Mouse (Mus musculus) forebrain, postnatal 0 days (tissue): Measurements from ENCODE around the gene Avpi1. TPM values are rescaled to one million over a fixed set of nuclear protein-coding genes. Genes with fewer than 3 reads are reported as not detected.

Experiments
- ATAC-seq: fragments of 200-750 bp; cut with Nextera tagmentation; 2 replicates; pipeline ENCODE4 v1.8.0; 2017; ENCODE audit warnings: mild to moderate bottlenecking, moderate library complexity
- DNase-seq: peaks from one replicate; pipeline ENCODE4 v3.0.0-alpha.2; 2015
- H3K27ac ChIP-seq: fragments of 300-500 bp; sonication (generic); 2 replicates; pipeline ENCODE4 v1.5.1; 2014; ENCODE audit warnings: low read depth, mild to moderate bottlenecking, antibody characterized with exemption, low read length, moderate library complexity, mixed read lengths
- H3K27me3 ChIP-seq: fragments of 300-500 bp; sonication (generic); 2 replicates; pipeline ENCODE4 v1.6.1; 2014; ENCODE audit warnings: mild to moderate bottlenecking, low read length, mixed read lengths; ENCODE audit not compliant: insufficient read depth
- H3K36me3 ChIP-seq: fragments of 300-500 bp; sonication (generic); 2 replicates; pipeline ENCODE4 v1.6.1; 2014; ENCODE audit warnings: mild to moderate bottlenecking, moderate library complexity; ENCODE audit not compliant: insufficient read depth
- H3K4me1 ChIP-seq: fragments of 300-500 bp; sonication (generic); 2 replicates; pipeline ENCODE4 v1.6.1; 2014; ENCODE audit warnings: antibody characterized with exemption; ENCODE audit not compliant: insufficient read depth
- H3K4me2 ChIP-seq: fragments of 300-500 bp; sonication (generic); 2 replicates; pipeline ENCODE4 v1.6.1; 2014; ENCODE audit warnings: low read depth, mild to moderate bottlenecking, moderate library complexity
- H3K4me3 ChIP-seq: fragments of 300-500 bp; sonication (generic); 2 replicates; pipeline ENCODE4 v1.5.1; 2014; ENCODE audit warnings: low read depth, low read length, mixed read lengths
- H3K9ac ChIP-seq: fragments of 300-500 bp; sonication (generic); 2 replicates; pipeline ENCODE4 v1.6.1; 2014; ENCODE audit warnings: mild to moderate bottlenecking
- H3K9me3 ChIP-seq: fragments of 300-500 bp; sonication (generic); 2 replicates; pipeline ENCODE4 v1.6.1; 2016; ENCODE audit warnings: low read length
- CTCF ChIP-seq: sonication (generic); IDR thresholded peaks from 2 replicates; pipeline ENCODE4 v1.5.1; 2016; ENCODE audit warnings: antibody characterized with exemption, control low read depth, low read depth
- WGBS: fragments of 180-500 bp; shearing (Covaris S2); extraction: QIAGEN DNeasy Blood & Tissue Kit; methylation state at CpG from one replicate; pipeline ENCODE4 v1.1.7; 2014; 5-methylcytosine and 5-hydroxymethylcytosine counted together
- polyA plus RNA-seq: library from polyadenylated mRNA; unstranded; fragments of >200 nt; fragmentation: Nextera tagmentation; extraction: Ambion mirVana; gene quantifications from 2 replicates; pipeline ENCODE4 v1.2.1, GENCODE M21; 2015
- total RNA-seq: library from RNA; depleted of rRNA; stranded (reverse); fragments of >200 nt; gene quantifications from 2 replicates; pipeline ENCODE4 v1.2.3, GENCODE M21; 2014

Gene Avpi1
- total and polyA plus RNA-seq, 2 experiments from 2014 or later, result 9.5 to 14.3 TPM

DNA sequence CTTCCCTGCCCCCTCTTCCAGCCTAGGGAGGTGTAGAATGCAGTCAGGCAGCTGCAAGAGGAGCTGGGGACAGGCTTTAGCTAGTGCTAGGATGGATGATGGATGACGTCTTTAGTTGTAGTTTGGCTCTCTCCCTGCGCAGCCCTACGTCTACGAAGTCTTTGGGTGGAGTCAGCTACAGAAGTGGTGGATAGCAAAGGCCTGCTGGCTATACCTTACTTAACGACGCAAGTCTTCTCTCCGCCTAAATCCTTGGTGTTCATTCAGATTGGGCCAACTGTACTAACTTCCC is 19.7 kb upstream of the Avpi1 start:
- TF ChIP-seq CTCF, result no peak
- Histone ChIP-seq H3K9me3 (no peaks in the 10 kb centered on the region), H3K36me3 (no peaks in the 10 kb centered on the region), H3K9ac (peak overlapping the region; percentile 78), H3K4me3 (peak overlapping the region; percentile 61), H3K27me3 (no peaks in the 10 kb centered on the region), H3K27ac (no peak overlapping the region), H3K4me2 (peak overlapping the region; percentile 70), H3K4me1 (no peaks in the 10 kb centered on the region)
- ATAC-seq (peak; percentile 40), DNase-seq (no peak)
- WGBS, result 37% methylated on average over 7 of the region's 7 CpGs

DNA sequence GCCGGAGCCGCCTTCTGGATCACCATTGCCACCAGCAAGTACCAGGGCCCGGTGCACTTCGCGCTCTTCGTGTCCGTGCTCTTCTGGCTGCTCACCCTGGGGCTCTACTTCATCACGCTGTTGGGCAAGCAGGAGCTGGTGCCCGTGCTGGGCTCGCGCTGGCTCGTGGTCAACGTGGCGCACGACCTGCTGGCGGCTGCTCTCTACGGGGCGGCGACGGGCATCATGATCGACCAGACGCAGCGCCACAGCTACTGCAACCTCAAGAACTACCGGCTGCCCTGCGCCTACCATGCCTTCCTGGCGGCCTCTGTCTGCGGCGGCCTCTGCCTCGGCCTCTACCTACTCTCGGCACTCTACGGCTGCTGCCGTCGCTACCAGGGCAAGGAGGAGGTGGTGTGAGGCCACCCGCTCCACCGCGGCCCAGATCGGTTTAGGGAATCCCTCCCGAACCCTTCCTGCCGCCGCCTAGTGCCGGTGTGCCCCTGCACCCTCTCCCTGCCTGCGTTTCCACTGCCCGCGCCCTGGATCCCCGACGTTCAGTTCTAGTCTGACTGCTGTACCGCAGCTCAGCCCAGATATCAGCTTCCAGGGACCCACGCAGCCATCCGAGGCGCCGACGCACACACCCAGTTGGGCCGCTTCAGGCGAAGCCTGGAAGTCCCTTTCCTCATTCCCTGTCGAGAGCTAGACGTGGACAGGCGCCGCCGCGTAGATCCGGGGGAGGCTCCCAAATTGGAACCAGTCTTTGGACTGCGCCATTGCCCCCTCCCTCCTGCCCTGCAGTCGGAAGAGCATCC is 19.1 kb upstream of the Avpi1 start:
- no peaks in the 10 kb centered on the region for H3K4me1 ChIP-seq
- peak overlapping the region; percentile 61 for H3K4me3 ChIP-seq
- WGBS, result under 1% methylated on average over 62 of the region's 63 CpGs
- H3K9me3 ChIP-seq, result no peaks in the 10 kb centered on the region
- H3K27ac ChIP-seq, result peak overlapping the region; percentile 62
- H3K9ac ChIP-seq, result peak overlapping the region; percentile 78
- H3K27me3 ChIP-seq, result no peaks in the 10 kb centered on the region
- peak overlapping the region; percentile 70 for H3K4me2 ChIP-seq
- peak; percentile 52 for ATAC-seq
- peak; percentile 54 for DNase-seq
- no peak; the same call in 1 of the 2 replicates for TF ChIP-seq CTCF
- H3K36me3 ChIP-seq, result no peaks in the 10 kb centered on the region

DNA sequence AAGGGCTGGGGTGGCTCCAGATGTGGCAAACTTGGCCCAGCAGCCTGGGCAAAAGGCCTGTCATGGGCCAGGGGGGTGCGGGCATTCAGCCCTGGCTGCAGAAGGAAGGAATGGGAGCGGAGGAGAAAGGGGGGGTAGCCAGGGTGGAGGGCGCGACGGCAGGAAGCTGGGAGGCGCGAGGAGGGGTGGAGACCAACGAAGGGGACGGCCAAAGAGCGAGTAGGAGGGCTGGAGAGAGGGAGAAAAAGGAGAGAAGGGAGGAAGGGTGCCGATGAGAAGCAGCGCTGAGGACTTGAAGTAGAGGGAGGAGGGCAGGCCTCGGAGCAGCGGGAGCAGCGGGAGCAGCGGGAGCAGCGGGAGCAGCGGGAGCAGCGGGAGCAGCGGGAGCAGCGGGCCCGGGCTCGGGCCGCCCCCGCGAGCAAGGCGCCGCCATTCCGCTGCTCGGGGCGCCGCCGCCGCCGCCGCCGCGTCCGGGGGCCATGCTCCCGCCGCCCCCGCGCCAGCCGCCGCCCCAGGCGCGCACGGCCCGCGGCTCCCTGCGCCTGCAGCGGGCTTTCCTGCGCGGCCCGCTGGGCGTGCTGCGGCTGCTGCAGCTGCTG is 18.4 kb upstream of the Avpi1 start, which contains the start of gene Marveld1:
Gene Marveld1 (plus strand): TSS at position 231 of the 599 bp plus-strand sequence.
- TF ChIP-seq CTCF, result no peak
- H3K27me3 ChIP-seq, result no peaks in the 10 kb centered on the region
- no peaks in the 10 kb centered on the region for H3K9me3 ChIP-seq
- DNase-seq (no peak), ATAC-seq (peak; percentile 48)
- peak within 1 kb of the TSS; percentile 70 for H3K4me2 ChIP-seq
- H3K4me3 ChIP-seq, result peak within 1 kb of the TSS; percentile 61
- under 1% methylated on average over 49 of the region's 57 CpGs for WGBS
- no peaks in the 10 kb centered on the region for H3K4me1 ChIP-seq
- H3K27ac ChIP-seq, result peak within 1 kb of the TSS; percentile 62
- H3K36me3 ChIP-seq, result no peaks in the 10 kb centered on the region
- H3K9ac ChIP-seq, result peak within 1 kb of the TSS; percentile 78

DNA sequence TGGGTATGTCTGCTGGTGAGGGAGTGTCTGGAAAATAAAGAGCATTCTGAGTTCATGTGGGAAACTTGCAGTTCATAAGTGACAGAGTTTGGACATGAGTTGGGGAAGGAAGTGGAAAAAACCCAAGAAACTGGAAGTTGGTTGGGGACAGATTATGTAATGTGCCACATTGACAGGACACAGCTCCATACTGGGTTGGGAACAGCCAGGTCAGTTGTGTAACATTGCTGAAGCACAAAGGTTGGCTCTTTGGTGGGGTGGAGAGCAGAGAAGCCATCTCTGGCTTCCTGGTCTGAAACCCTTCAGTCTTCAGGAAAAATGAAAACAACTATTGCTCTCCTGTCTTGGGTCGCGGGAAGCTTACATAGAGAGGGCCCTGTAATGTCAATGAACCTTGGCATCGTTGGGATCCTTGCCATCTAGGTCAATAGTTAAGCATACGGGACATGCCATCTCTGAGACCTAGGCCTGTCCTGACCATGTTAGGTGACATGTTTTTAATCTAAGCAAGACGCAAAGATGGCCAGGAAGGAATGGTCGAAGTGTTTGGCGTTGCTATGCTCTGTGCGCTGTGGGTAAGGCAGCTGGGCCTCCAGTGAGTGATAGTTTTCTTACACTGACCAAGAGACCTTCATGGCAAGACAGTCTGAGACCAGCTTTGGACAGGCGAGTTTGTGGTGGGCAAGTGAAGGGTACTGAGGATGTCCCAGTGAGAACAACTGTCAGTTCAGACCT is 17.6 kb upstream of the Avpi1 start:
- DNase-seq (no peak), ATAC-seq (no peak)
- Histone ChIP-seq H3K9me3 (no peaks in the 10 kb centered on the region), H3K36me3 (no peaks in the 10 kb centered on the region), H3K27ac (no peak overlapping the region), H3K4me2 (peak overlapping the region; percentile 70; the same call in 1 of the 2 replicates), H3K4me3 (no peak overlapping the region), H3K9ac (no peak overlapping the region), H3K4me1 (no peaks in the 10 kb centered on the region), H3K27me3 (no peaks in the 10 kb centered on the region)
- TF ChIP-seq CTCF, result no peak
- 92% methylated on average over 9 of the region's 9 CpGs for WGBS

DNA sequence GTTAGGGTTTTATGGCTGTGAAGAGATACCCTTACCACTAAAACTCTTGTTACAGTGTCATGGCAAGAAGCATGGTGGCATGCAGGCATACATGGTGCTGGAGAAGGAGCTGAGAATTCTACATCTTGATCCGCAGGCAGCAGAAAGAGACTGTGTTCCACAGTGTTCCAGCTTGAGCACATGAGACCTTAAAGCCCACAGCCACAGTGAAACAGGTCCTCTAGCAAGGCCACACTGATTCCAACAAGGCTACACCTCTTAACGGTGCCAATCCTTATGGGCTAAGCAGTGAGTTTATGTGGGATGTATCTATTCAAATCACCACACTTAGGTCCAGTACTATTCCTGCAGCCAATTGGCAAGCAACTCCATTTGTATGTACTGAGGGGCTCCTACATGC is 16.9 kb upstream of the Avpi1 start:
- WGBS, result 85% methylated on average over 2 of the region's 2 CpGs
- Histone ChIP-seq H3K4me2 (no peak overlapping the region), H3K36me3 (no peaks in the 10 kb centered on the region), H3K9me3 (no peaks in the 10 kb centered on the region), H3K27ac (no peak overlapping the region), H3K4me3 (no peak overlapping the region), H3K27me3 (no peaks in the 10 kb centered on the region), H3K4me1 (no peaks in the 10 kb centered on the region), H3K9ac (no peak overlapping the region)
- TF ChIP-seq CTCF, result no peak
- DNase-seq (no peak), ATAC-seq (no peak)

DNA sequence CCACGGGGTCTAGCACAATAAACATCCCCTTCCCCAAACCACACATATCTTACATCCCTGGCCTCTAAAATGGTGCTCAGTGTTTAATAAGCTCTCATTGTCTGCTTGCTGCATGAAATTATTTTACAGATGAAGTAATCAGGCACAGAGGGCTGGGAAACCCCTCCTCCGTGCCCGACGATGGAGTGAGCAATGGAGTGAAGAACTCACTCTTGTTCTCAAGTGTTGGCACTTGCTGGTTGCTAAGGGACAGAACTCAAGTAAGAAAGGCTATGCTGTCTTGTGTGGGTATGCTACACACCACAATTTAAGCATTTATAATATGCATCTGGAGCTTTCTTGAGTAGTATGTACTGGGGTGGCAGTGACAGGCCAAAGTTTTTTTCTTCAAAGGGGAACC is 16.4 kb upstream of the Avpi1 start:
- no peaks in the 10 kb centered on the region for H3K9me3 ChIP-seq
- TF ChIP-seq CTCF, result no peak
- H3K4me1 ChIP-seq, result no peaks in the 10 kb centered on the region
- 62% methylated on average over 4 of the region's 4 CpGs for WGBS
- no peaks in the 10 kb centered on the region for H3K36me3 ChIP-seq
- H3K27me3 ChIP-seq, result no peaks in the 10 kb centered on the region
- DNase-seq (no peak), ATAC-seq (no peak)
- no peak overlapping the region for H3K4me2 ChIP-seq
- no peak overlapping the region for H3K4me3 ChIP-seq
- no peak overlapping the region for H3K9ac ChIP-seq
- H3K27ac ChIP-seq, result no peak overlapping the region
